Mouse (Mus musculus) stomach, embryonic 15.5 days (tissue): ENCODE results near the gene Cxcr3. TPM values are rescaled to one million over a fixed set of nuclear protein-coding genes. Genes with fewer than 3 reads are reported as not detected.

ENCODE experiments used
- ATAC-seq: fragments of 200-750 bp; cut with Nextera tagmentation; 2 replicates; pipeline ENCODE4 v1.8.0; 2017; ENCODE audit warnings: low read depth, moderate number of reproducible peaks, moderate TSS enrichment; ENCODE audit not compliant: insufficient read depth, low FRiP score
- H3K27ac ChIP-seq: fragments of 300-500 bp; sonication (generic); 2 replicates; pipeline ENCODE4 v1.5.1; 2015; ENCODE audit warnings: mild to moderate bottlenecking, inconsistent platforms
- H3K27me3 ChIP-seq: fragments of 300-500 bp; sonication (generic); replicated peaks from 2 replicates; pipeline ENCODE4 v1.6.1; 2015; ENCODE audit warnings: inconsistent platforms
- H3K36me3 ChIP-seq: fragments of 300-500 bp; sonication (generic); 2 replicates; pipeline ENCODE4 v1.6.1; 2015; ENCODE audit warnings: inconsistent platforms
- H3K4me1 ChIP-seq: fragments of 300-500 bp; sonication (generic); 2 replicates; pipeline ENCODE4 v1.6.1; 2015; ENCODE audit warnings: inconsistent platforms
- H3K4me2 ChIP-seq: fragments of 300-500 bp; sonication (generic); 2 replicates; pipeline ENCODE4 v1.6.1; 2015; ENCODE audit warnings: mild to moderate bottlenecking, inconsistent platforms
- H3K4me3 ChIP-seq: fragments of 300-500 bp; sonication (generic); replicated peaks from 2 replicates; pipeline ENCODE4 v1.5.1; 2015; ENCODE audit warnings: inconsistent platforms
- H3K9ac ChIP-seq: fragments of 300-500 bp; sonication (generic); 2 replicates; pipeline ENCODE4 v1.6.1; 2015; ENCODE audit warnings: inconsistent platforms
- H3K9me3 ChIP-seq: fragments of 300-500 bp; sonication (generic); 2 replicates; pipeline ENCODE4 v1.6.1; 2016; ENCODE audit warnings: inconsistent platforms
- WGBS: fragments of 180-500 bp; shearing (Covaris S2); methylation state at CpG from one replicate; pipeline ENCODE4 v1.1.7; 2015; 5-methylcytosine and 5-hydroxymethylcytosine counted together
- polyA plus RNA-seq: library from polyadenylated mRNA; unstranded; fragments of >200 nt; fragmentation: Nextera tagmentation; extraction: Ambion mirVana; gene quantifications from 2 replicates; pipeline ENCODE4 v1.2.1, GENCODE M21; 2015

The Cxcr3 gene
- polyA plus RNA-seq = 0.44 and 0.46 TPM in 2 replicates

DNA sequence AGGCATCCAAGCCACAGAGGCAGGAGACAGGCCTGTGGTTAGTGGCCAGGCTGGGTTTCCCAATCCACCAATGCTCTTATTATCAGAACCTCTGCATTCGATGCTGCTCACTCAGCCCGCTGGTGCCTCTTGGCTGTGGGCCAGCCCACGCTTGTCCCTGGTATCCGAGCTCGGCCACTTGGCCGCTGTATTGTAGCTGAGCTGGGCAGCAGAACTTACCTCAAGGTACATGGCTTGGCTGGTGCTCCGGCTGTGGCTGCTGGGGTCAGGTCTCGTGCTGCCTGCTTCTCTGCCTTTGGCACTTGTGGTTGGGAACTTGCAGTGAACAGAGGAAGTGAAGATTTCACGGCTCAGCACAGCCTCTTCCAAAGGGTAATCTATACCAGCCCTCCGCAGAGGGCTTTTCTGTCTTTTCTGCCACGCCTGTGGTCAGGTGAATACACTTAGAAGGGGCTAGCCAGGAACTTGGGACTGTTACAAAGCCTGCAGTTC lies at the start of gene Cxcr3:
TSS of gene Cxcr3 (minus strand) at position 442 of the 492 bp plus-strand sequence.
- H3K4me1 ChIP-seq = no peaks in the 10 kb centered on the region
- no peak for ATAC-seq
- 73% methylated on average over 11 of the region's 11 CpGs for WGBS
- 0 out of 2 replicates have a peak, but pooled peaks cover 2% of the 10 kb centered on the region for H3K27me3 ChIP-seq
- H3K27ac ChIP-seq = no peak within 1 kb of the TSS
- H3K9ac ChIP-seq = no peak within 1 kb of the TSS
- no peak within 1 kb of the TSS for H3K4me2 ChIP-seq
- H3K36me3 ChIP-seq = no peaks in the 10 kb centered on the region
- no peaks in the 10 kb centered on the region for H3K9me3 ChIP-seq
- H3K4me3 ChIP-seq = no peak within 1 kb of the TSS

DNA sequence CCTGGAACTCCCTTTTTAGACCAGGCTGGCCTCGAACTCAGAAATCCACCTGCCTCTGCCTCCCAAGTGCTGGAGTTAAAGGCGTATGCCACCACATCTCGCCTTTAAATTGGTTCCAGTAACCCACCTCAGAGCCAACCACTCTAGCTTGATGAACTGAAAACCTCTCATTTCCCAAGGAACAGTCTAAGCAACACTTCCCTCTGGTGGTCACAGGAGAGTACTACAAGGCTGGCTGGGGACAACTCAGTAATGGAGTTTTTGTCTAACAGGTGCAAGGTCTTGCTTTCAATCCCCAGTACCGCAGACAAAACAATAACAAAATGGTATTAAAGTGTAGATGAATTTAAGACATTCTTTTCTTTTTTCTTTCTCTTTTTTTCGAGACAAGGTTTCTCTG lies 38.0 kb upstream of the Cxcr3 start:
- WGBS = 37% methylated on average over 5 of the region's 5 CpGs

DNA sequence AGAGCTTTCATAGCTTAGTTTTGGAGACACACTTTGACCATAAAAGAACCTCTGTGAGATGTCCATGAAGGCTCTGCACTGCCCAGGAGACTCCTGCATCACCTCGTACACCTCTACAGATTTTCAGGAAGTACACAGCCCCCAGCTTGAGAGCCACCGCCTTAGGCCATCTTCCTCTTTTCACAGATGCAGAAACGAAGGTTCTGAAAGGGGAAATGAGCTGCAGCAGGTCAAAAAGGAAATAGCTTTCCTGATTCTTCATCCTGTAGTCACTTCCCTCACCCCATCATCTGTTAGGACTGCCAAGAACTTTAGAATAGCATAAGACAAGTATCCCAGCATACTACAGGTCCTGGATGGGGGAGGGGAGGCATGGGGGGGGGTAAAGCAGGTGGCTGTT lies 36.2 kb upstream of the Cxcr3 start:
- Histone ChIP-seq H3K4me1 (no peaks in the 10 kb centered on the region), H3K4me2 (no peak overlapping the region), H3K36me3 (no peaks in the 10 kb centered on the region), H3K4me3 (no peak overlapping the region), H3K9me3 (no peaks in the 10 kb centered on the region), H3K9ac (no peak overlapping the region), H3K27ac (no peak overlapping the region), H3K27me3 (peaks cover 4% of the 10 kb centered on the region; the same call in 1 of the 2 replicates)
- ATAC-seq = no peak
- WGBS = 57% methylated on average over 3 of the region's 3 CpGs

More for the DNA sequence above, 38.0 kb upstream of the Cxcr3 start:
- H3K4me3 ChIP-seq = no peak overlapping the region
- no peak overlapping the region for H3K9ac ChIP-seq
- no peak overlapping the region for H3K4me2 ChIP-seq
- H3K4me1 ChIP-seq = no peaks in the 10 kb centered on the region
- no peak overlapping the region for H3K27ac ChIP-seq
- H3K27me3 ChIP-seq = peaks cover under 1% of the 10 kb centered on the region; the same call in 1 of the 2 replicates
- no peaks in the 10 kb centered on the region for H3K9me3 ChIP-seq
- ATAC-seq = no peak
- no peaks in the 10 kb centered on the region for H3K36me3 ChIP-seq

DNA sequence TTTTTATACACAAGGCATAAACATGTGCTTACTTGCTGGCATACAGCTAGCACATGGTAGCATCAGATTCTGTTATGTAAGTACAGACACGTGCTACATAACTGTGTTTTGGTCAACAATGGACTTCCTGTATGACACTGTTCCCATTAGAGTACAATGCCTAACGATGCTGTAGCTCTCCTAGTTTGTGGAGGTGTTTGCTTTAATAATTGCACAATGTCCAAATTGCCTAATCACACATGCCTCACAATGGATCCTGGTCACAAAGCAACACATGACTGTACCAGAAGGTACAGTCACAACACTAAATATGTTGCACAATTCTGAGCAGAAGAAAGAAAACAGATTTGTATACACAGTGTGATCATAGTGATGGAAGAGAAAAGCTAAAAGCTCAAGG lies 35.4 kb upstream of the Cxcr3 start:
- Histone ChIP-seq H3K4me1 (no peaks in the 10 kb centered on the region), H3K9me3 (no peaks in the 10 kb centered on the region), H3K4me2 (no peak overlapping the region), H3K36me3 (no peaks in the 10 kb centered on the region), H3K9ac (no peak overlapping the region), H3K27ac (no peak overlapping the region), H3K27me3 (peaks cover 4% of the 10 kb centered on the region; the same call in 1 of the 2 replicates), H3K4me3 (no peak overlapping the region)
- no peak for ATAC-seq
- WGBS = 70% methylated on average over 2 of the region's 2 CpGs

DNA sequence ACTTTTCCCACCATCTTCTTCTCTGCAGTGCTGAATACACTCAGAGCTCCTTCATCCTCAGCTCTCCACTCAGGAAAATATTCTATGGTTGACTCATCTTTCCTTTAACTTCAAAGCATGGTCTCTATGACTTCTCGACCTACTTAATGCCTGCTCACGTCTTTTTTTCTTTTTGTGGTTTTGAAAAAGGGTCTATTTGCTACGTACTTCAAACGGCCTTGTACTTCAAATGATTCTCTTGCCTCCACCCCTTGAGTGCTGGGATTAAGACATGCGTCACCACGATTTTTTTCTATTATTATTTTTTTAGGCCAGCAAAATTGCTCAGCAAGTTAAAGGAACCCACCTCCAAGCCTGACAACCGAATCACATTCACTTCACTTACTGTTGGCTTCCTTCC lies 33.2 kb upstream of the Cxcr3 start:
- H3K4me1 ChIP-seq = no peaks in the 10 kb centered on the region
- H3K4me3 ChIP-seq = no peak overlapping the region
- peaks cover 4% of the 10 kb centered on the region; the same call in 1 of the 2 replicates for H3K27me3 ChIP-seq
- H3K9ac ChIP-seq = no peak overlapping the region
- no peak overlapping the region for H3K27ac ChIP-seq
- H3K4me2 ChIP-seq = no peak overlapping the region
- ATAC-seq = no peak
- 63% methylated on average over 7 of the region's 7 CpGs for WGBS
- no peaks in the 10 kb centered on the region for H3K9me3 ChIP-seq
- no peaks in the 10 kb centered on the region for H3K36me3 ChIP-seq

DNA sequence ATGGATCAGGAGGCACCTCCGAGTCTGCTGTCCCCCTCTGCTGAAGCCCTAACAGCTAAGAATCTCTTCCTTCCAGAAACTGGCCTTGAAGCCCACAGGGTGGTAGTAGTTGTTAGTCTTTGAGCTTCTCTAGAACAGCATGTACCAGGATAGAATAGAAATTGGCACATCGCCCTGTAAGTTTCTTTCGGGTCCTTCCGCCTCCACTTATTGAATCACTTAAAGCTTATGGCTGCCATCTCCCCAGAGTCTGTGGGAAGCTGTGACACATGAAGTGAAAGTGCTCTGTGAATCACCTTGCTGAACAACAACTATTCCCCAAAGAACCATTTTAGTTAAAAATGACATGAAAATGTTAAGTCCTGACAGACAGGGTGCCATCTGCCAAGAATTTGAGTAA lies 31.0 kb upstream of the Cxcr3 start:
- H3K4me3 ChIP-seq = no peak overlapping the region
- 76% methylated on average over 4 of the region's 4 CpGs for WGBS
- no peak overlapping the region for H3K27ac ChIP-seq
- no peaks in the 10 kb centered on the region for H3K4me1 ChIP-seq
- no peak for ATAC-seq
- H3K4me2 ChIP-seq = no peak overlapping the region
- no peak overlapping the region for H3K9ac ChIP-seq
- H3K27me3 ChIP-seq = peaks cover 4% of the 10 kb centered on the region; the same call in 1 of the 2 replicates
- H3K9me3 ChIP-seq = no peaks in the 10 kb centered on the region
- no peaks in the 10 kb centered on the region for H3K36me3 ChIP-seq

DNA sequence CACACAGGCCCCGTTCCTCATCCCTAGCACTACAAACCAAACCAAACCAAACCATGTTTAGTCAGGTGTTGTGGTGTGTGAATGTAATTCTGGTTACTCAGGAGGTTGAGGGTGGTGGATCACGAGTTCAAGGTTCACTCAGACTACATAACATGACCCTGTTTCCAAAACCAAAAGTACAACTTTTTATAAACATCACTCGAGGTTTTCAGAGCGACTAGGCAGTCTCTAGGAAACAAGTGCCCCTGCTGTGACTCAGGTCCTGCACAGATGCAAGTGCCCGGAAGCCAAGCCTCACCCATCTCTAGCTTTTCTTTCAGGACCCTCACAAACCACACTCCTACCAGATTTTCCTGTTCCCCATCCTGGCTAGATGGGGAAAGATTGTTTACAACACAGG lies 30.6 kb upstream of the Cxcr3 start:
- 61% methylated on average over 5 of the region's 5 CpGs for WGBS
- ATAC-seq = no peak
- H3K9me3 ChIP-seq = no peaks in the 10 kb centered on the region

DNA sequence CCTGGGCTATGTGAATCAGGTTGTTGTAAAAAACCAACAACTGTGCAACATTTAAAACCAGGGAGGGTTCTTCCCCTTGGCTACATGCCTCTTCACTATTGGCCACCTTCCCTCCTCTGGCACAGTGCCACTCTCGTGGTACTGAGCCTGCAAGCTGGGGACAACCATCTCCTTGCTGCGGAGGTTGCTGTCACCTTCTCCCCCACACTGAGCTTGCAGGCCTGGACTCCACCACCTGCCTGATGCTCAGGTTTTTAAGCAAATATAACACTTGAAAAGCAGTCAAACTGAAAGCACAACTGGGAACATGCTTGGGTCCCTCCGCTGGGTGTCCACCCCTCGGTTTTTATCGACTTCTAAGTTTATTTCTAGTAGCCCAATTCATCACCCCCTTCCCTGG lies 20.4 kb upstream of the Cxcr3 start:
- no peaks in the 10 kb centered on the region for H3K9me3 ChIP-seq
- H3K36me3 ChIP-seq = no peaks in the 10 kb centered on the region
- ATAC-seq = no peak
- no peaks in the 10 kb centered on the region for H3K27me3 ChIP-seq
- H3K4me3 ChIP-seq = no peak overlapping the region
- H3K4me2 ChIP-seq = no peak overlapping the region
- H3K9ac ChIP-seq = no peak overlapping the region
- no peak overlapping the region for H3K27ac ChIP-seq
- 68% methylated on average over 5 of the region's 5 CpGs for WGBS
- no peaks in the 10 kb centered on the region for H3K4me1 ChIP-seq

More for the DNA sequence above, 30.6 kb upstream of the Cxcr3 start:
- Histone ChIP-seq H3K36me3 (no peaks in the 10 kb centered on the region), H3K9ac (no peak overlapping the region), H3K4me2 (no peak overlapping the region), H3K4me1 (no peaks in the 10 kb centered on the region), H3K27me3 (0 out of 2 replicates have a peak, but pooled peaks cover 4% of the 10 kb centered on the region), H3K4me3 (no peak overlapping the region), H3K27ac (no peak overlapping the region)

DNA sequence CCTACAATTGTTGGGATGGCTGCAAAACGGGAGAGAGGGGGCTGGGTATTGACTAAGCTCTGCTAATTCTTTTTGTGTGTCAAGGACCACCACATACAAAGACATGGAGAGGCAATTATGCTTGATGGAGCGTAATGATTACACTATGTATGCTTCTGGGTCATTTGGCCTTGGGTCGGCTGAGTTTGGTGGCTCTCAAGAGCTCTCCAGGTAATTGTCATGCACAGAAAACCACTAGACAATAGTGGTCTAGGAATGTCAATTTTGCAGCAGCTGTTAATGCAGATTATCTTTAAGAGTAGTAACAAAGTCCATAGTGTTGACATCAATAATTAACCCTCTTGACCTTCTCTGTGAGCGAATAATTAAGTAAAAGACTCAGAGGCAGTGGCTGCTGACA lies 16.1 kb upstream of the Cxcr3 start:
- Histone ChIP-seq H3K4me2 (no peak overlapping the region), H3K4me1 (no peaks in the 10 kb centered on the region), H3K27ac (no peak overlapping the region), H3K9me3 (no peaks in the 10 kb centered on the region), H3K36me3 (no peaks in the 10 kb centered on the region), H3K27me3 (no peaks in the 10 kb centered on the region), H3K9ac (no peak overlapping the region), H3K4me3 (no peak overlapping the region)
- 69% methylated on average over 4 of the region's 4 CpGs for WGBS
- no peak for ATAC-seq

DNA sequence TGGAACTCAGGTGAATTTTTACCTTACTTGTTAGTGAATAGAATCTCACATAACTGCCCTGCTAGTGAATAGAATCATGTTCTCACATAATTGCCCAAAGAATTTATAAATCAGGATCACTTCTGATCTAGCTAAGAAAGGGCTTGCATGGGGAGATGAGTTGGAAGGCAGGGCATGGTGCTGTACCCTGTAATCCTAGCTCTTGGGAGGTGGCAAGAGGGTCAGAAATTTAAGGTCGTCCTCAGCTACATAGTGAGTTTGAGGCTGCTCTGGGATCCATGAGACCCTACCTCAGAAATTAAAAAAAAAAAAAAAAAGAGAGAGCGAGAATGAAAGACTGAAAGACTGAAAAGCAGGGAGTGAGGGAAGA lies 7.0 kb upstream of the Cxcr3 start:
- no peak for ATAC-seq

DNA sequence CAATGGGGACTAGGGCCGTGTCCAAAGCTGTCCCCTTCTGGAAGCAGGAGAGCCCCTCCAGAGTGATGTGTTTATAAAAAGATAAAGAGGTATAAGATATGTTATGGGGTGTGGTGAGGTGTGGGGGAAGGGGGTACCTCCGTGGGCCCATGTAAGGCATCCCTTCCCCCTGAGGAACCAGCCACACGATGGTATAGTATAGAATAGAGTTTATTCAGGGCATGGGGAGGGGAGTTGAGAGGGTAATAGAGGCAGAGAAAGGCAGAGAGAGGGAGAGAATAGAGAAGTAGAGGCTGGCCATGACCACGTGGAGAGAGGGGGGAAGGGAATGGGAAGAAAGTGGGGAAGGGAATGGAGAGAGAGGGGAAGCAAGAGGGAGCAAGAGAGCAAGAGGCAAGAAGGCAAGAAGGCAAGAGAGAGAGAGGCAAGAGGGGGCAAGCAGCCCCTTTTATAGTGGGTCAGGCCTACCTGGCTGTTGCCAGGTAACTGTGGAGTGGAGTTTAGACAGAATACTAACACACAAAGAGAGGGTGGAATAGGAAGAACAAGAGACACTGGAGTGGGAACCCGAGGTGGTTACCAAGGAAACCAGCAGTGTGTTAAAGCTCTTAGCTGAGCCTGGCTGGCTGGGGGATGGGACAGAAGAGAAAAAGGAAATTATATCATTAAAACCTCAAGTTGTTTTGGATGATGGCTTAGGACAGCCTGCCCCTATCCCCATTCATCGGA lies 6.4 kb upstream of the Cxcr3 start:
- no peaks in the 10 kb centered on the region for H3K9me3 ChIP-seq
- 36% methylated on average over 6 of the region's 6 CpGs for WGBS

More for the DNA sequence above, 7.0 kb upstream of the Cxcr3 start:
- WGBS = 85% methylated on average over 2 of the region's 2 CpGs
- 0 out of 2 replicates have a peak, but pooled peaks cover 2% of the 10 kb centered on the region for H3K27me3 ChIP-seq
- no peak overlapping the region for H3K4me2 ChIP-seq
- no peaks in the 10 kb centered on the region for H3K36me3 ChIP-seq
- H3K9me3 ChIP-seq = no peaks in the 10 kb centered on the region
- no peaks in the 10 kb centered on the region for H3K4me1 ChIP-seq
- no peak overlapping the region for H3K4me3 ChIP-seq
- H3K27ac ChIP-seq = no peak overlapping the region
- H3K9ac ChIP-seq = no peak overlapping the region

DNA sequence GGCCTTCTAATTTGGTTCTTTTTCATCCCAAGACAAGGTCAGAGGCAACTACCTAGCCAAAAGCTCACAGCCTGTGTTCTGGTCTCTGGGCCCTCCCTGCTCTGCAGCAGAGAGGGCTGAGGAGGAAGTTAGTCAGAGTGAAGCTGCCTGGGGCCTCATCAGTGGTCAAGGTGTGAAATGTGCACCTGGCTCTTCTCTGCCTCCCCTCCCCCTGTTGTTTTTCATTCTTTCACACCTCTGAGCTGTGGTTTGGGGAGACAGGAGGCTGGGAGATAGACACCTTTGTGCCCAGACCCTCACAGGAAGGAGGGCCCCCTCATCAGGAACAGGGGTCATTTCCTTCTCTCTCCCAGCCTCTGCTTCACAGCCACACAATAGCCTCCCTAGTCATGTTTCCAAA lies 3.1 kb upstream of the Cxcr3 start:
- no peak overlapping the region for H3K27ac ChIP-seq

More for the DNA sequence above, 6.4 kb upstream of the Cxcr3 start:
- H3K4me2 ChIP-seq = no peak overlapping the region
- no peak overlapping the region for H3K27ac ChIP-seq
- H3K36me3 ChIP-seq = no peaks in the 10 kb centered on the region
- H3K27me3 ChIP-seq = 0 out of 2 replicates have a peak, but pooled peaks cover 2% of the 10 kb centered on the region
- H3K4me1 ChIP-seq = no peaks in the 10 kb centered on the region
- no peak overlapping the region for H3K9ac ChIP-seq
- H3K4me3 ChIP-seq = no peak overlapping the region
- ATAC-seq = no peak

More for the DNA sequence above, 3.1 kb upstream of the Cxcr3 start:
- no peak overlapping the region for H3K4me3 ChIP-seq
- H3K4me1 ChIP-seq = no peaks in the 10 kb centered on the region
- H3K9ac ChIP-seq = no peak overlapping the region
- no peaks in the 10 kb centered on the region for H3K9me3 ChIP-seq
- no peak overlapping the region for H3K4me2 ChIP-seq
- 0 out of 2 replicates have a peak, but pooled peaks cover 2% of the 10 kb centered on the region for H3K27me3 ChIP-seq
- no peaks in the 10 kb centered on the region for H3K36me3 ChIP-seq
- ATAC-seq = no peak
